Mouse (Mus musculus) heart, postnatal 4 days (tissue): ENCODE results near the gene Tubb2b. TPM values are rescaled to one million over a fixed set of nuclear protein-coding genes. Genes with fewer than 3 reads are reported as not detected.

Experiments used
- DNase-seq: peaks from one replicate; pipeline ENCODE4 v3.0.0; 2021
- total RNA-seq, 2 experiments: library from RNA; stranded (reverse); gene quantifications; 2 replicates each; pipeline ENCODE4 v1.2.3; 2021

Gene Tubb2b
- total RNA-seq, 2 experiments from 2014 or later: 100 to 106 TPM

DNA sequence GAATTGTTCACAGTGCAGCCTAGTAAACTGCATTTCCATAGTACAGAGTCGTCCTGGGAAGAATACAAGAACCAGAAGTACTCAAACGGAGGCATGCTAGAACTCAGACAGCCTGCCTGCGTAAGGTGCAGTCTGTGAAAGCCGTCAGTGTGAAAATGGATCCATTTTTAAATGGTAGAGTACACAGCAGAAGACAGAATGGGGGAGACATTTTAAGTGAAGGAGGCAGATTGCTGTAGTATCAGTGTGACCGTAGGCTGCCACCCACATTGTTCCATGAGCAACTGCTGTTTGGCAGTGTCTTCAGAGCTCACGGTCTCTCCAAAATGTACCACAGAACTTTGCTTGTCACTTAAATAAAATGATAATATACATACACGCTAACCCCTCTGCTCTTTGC lies 4.0 kb upstream of the Tubb2b start:
- DNase-seq: no peak

DNA sequence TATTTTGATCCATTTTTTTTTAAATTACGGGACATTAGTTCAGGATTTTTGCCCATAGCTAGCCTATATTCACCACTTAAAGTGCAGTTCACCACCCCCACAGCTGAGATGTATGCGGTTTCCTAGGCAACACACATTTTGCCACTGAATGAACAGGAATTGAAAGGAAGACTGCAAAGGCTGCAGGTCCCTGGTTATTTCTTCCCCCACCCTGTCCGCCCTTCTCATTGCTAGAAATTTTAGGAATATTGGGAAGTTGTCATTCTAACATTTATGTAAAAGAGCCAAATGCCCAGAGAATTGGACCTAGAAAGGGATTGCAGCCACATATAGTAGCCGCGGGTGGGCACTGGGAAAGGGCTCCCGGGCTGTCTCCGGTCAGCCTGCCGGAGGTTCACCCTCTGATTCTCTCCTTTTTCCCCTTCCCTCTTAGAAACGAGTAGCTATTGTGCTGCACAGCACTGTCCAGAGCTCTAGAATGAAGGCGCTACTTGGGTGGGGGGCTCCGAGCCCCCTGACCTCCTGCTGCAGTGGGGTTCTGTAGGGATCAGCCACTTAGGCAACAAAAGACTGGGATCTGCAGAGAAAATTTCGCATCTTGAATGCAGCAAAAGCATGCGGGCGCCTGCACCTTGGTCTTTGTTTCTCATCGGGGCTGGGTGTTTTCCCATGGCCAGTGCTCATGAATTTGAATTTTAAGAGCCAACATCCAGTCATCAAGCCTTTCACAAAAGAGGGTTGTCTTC lies 3.2 kb upstream of the Tubb2b start:
- no peak for DNase-seq

DNA sequence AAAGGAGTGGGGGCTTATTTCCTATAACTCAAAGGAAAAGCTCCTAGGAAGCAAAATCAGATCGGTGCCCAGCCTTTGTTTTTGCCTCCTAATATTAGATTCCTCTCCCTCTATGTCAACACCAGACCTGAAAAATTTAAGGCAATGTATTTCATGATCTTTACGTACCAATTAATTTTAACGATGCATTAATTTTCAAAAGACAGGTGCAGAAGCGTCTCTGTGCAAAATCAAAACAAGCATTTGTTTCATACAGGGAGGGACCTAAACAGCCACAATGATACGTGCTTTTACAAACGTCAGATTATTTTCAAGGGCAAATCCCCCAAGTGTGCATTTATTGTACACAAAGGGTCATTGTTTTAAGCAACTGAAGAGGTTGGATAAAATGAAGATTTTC lies 2.6 kb upstream of the Tubb2b start:
- no peak for DNase-seq

DNA sequence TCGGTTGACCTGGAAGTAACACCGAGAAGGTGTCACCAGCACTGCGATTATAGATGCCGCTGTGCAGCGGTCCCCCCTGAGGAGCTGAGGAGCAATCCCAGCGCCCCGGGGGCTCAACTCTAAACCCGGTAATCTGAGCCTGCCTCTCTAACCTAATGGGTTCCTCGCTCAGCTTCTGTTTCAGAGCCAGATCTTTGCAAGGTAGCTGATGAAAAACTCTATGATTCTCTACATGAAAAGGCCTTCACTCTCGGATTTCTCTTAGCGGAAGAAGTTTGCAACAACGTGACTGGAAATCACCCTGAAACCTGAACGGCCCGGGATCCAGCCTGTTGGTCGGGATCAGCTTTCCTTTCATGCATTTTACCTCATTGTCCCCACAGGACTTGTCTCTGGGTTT lies 2.0 kb upstream of the Tubb2b start:
- no peak for DNase-seq

DNA sequence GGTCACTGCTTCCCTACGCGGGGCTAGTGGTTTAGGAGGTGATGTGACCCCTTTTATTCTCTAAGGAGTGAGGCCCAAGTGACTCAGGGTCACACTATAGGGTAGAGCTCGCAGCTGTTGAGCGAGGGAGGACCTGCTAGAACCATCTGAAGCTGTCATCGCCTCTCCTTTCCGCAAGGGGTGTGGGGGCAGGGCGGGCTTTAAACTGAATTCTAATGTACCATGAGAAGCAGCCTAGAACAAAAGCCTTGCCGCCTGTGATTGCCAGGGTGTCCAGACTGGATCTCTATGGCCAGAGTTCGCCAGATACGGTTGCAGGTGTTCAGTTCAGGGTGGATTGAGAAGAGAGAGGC lies 1.4 kb upstream of the Tubb2b start:
- peak; percentile 67 for DNase-seq

DNA sequence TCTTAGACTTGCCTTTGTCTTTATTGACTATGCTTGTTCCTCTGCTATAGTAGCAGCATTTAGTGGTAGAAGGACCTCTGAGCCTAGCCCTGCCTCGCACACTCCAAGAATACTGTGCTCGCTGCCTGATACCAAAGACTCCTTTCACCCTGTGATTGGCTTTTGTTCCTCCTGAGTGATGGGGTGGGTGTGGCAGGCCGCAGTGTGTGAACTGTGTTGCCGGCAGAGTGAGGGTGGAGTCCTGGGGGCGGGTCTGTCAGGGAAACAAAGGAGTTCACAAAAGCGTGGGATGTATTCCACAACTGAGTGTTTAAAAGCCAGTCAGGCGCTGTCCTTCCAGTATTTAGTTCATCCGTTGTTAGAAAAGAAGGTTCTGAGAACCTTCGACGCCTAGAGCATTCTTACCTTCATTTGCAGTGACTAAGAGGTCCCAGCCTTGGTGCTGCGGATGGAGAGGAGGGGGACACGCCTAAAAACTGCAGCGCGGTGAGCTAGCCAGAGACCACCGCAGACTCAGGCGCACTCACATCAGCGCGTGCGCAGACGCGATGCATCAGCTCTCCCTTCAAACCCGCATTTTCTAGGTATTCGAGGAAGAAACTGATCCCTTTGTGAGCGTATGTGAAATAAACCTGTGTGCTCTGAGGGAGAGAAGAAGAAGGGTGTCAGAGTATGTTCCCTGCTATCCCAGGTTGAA lies 893 bp upstream of the Tubb2b start:
- DNase-seq: peak; percentile 57

DNA sequence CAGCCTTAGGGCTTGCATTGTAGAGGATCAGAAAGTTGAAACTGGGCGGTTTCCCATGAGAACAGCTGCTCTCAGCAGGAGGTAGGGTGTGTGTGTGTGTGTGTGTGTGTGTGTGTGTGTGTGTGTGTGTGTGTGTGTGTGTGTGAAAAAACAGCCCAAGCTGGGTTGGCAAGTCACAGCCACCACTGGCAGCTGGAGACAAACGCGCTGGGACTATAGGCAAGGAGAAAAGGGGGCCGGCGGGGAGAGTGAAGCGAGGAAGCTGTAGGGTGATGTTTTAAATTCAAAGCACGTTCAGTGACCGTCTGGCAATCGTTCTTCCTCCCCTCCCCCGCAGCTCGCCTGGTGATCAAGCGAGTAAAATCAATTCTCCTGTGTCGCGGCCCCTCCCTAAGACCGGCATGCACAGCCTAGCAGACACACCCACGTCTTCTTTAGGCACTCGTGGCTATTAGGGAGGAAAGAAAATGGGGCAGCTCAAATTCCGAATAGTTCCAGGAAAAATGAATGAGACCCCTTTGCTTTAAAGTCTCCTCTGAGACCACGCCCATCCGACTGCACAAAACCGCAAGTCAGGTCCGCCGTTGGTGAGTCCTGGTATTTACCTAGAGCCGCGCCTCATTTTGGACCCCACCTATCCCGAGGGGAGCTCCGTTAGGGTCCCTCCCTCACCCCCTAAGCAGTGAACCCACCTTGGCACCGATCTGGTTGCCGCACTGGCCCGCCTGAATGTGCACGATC lies 611 bp downstream of the Tubb2b start:
- peak; percentile 51 for DNase-seq

DNA sequence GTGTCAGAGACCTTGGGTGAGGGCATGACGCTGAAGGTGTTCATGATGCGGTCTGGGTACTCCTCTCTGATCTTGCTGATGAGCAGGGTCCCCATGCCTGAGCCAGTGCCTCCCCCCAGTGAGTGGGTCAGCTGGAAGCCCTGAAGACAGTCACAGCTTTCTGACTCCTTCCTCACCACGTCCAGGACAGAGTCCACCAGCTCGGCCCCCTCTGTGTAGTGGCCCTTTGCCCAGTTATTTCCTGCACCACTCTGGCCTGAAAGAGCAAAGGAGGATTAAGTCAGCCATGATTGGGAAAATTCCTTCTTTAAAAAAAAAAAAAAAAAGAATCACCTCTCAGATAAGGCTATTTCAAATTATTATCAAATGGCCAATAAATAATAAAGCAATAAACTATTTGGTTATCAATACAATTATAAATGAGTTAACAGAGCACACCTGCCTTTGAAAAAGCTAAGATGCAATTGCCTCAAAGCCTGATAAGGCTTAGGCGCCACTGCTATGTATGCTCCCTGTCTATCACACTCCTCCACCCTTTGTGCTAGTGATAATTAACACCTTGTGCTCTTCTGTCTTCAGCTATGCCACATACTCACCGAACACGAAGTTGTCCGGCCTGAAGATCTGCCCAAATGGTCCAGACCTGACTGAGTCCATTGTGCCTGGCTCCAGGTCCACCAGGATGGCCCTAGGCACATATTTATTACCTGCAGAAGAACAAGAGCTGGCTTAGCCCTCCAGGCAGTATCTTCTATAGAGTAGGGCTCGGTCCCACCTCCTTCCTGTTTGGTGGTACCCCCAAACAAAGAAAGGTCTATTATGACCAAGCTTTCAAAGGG lies 1.8 kb downstream of the Tubb2b start:
- DNase-seq: no peak

DNA sequence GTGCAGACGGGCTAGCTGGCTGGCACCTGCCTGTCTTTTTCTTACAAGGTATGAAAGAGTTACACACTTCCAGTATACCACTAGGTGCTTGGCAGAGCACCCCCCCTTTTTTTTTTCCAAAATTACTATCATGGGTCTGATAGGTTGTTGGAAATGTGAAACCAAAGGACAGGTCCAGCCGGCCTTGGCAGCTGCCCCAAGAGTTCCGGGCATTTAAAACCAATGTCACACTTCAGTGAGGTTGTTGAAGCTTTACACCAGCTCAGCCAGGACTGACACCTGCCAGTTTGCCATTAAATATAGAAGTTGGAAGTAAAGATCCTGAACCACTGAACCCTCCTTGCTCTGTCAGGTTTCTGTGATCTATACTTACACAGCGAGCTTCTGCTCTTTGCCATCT lies 4.6 kb downstream of the Tubb2b start:
- DNase-seq: peak; percentile 65

DNA sequence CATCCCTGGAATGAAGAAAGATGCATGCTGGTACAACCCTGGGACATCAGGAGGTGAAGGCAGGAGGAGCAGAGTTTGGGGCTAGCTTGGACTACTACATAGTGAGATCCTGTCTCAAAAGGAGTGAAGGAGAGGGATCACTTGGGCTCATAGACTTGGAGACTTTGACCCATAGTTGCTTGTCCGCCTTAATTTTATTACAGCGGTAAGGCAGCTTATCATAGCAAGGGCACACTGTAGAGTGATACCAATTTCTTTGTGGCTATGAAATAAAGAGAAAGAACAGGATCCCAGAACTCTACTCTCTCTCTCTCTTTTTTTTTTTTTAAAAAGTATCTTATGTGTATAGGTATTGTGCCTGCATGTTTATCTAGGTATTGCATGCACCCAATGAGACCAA lies 9.7 kb downstream of the Tubb2b start:
- no peak for DNase-seq

DNA sequence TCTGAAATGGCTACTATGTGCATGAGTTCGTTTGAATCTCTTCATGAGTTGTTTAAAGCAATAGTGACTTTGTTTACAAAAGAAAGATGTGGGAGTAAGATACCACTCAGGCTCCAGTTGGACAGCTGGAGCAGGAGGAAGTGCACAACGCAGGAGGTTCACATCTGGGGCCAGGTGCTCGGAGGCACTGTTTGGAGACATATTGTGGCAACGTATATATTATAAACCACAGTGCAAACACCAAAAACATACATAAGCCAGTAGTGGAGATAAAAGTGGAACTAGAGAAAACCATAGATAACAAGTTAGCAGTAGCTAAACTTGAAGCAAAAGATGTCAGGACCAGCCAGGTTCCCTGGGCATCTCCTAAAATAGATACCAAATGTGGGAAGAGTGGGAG lies 10.9 kb downstream of the Tubb2b start:
- no peak for DNase-seq

DNA sequence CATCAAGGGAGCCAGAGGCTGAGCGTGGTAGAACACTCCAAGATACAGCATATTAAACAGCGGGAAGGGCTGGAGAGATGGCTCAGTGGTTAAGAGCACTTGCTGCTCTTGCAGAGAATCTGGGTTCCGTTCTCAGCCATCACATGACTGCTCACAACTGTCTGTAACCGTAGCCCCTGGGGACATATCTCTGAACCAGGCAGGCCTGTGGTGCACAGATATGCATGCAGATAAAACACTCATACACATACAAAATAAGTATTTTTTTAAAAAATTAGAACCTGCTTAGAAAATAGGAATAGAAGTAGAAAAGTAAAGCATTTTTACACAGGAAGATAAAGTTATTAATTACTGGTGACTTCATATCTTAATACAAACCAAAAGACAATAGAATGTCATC lies 11.4 kb downstream of the Tubb2b start:
- DNase-seq: no peak

DNA sequence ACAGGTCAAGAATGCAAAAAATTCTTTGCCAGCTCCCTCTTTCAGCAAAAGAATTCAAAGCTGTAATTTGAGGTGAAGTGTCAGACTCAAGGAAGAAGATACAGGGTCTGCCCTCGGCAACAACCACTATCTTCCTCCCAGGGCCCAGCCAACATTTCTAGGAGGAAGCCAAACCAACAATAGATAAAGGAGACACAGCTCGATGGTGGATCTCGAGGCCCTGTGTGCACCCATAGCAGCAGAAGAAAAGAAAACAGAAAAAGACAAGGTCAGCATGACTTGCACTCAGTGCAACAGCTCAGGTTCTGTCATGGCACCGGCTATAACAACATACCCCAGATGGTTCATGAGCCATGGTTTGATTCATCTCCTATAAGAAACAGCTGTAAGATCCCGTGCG lies 13.8 kb downstream of the Tubb2b start:
- DNase-seq: no peak

DNA sequence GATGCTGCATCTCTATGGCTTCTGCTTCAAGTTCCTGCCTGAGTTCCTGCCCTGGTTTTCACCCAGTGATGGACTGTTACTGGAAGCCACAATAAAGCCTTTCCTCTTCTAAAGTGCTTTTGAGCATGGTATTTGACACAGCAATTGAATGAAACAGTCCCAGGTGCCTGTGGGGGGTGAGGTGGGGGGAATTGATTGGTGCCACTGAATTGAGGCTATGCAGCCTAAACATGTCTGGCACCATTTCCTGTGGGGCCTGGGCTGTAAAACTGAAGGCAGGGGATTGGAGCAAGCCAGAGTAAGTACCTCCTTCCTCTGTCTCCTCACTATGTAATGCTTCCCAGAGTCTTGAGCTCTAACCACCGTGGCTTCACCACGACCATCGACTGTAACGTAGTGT lies 15.6 kb downstream of the Tubb2b start:
- DNase-seq: no peak

DNA sequence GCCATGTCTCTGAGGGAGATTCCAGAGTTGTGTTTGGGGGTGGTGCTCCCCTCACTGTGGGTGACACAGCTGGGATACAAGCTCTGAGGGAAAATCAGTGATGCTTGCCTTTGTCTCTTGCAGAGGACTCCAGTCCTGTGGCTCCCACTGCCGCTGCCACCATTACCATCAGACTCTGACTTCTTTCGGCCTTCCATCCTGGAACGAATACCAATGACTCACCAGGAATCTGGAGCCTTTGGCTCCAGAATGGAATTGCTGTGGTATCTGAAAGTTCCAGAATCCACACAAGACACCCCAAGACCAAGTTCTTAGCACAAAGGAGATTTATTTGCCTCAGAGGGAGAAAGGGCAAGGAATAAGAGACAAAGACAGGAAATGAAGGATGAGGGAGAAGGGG lies 17.2 kb downstream of the Tubb2b start:
- no peak for DNase-seq

DNA sequence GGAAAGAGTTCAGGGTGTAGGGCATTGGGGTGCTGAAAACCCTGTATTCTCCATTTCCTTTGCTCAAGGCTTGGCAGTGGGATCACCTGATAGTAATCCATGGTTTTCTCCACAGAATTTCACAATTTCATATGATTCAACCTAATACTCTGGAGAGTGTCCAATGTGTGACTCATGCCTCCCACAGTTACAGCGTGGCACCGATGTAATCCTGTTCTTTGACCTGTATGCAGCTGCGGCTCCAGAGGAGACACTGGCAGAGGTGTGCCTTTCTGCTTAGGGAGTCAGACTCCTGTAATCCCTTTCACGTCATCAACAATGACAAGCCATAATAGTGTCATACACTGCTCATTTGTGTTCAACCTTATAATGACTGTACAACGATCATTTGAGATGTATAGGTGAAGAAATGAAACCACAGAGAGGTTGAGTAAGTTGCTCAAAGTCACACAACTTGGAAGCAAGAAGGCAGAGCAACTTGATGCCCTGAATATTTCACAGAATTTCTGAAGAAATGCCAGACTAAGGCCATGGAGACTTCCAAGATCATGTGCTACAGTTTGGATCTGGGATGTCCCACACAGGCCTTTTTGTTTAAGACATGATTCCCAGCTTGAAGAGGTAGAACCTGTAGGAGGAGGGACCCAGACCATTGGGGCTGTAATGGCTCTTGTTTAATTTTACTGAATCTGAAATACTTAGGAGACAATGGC lies 17.7 kb downstream of the Tubb2b start:
- no peak for DNase-seq

DNA sequence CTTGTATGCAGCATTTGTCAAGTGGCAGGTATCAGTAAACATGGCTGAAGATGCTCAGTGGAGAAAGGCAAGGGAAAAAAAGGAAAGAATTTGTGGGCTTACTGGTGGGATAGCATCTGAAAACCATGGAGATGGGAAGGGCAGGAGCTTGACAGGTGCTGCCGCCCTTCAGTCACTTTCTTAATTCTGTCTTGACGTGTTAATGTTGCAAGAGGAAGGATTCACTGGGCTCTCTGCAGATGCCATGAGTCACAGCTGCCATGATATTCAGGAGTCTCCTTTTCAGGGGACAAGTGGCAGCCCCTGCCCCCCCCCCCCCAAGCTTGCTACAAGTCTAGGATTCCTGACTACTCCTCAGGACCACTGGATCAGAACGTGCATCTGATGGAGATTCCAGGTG lies 18.4 kb downstream of the Tubb2b start:
- no peak for DNase-seq

DNA sequence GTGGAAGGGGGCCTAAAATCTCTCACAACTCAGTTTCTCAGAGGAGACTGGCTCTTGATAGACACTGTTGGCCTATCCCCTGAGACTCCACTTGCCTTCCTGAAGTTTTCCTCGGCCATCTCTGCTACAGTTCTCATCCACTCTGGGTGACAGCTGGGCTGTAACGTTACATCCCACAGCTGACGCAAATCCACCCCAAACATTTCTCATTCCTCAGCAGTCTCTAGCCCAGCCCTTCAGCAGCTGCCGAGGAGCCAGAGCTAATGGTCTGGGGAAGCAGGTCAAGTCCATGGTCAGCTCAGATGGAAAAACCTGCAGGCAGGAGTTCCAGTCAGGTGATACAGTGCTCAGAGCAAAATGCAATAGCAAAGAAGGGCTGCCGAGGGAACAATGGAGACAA lies 19.2 kb downstream of the Tubb2b start:
- no peak for DNase-seq

DNA sequence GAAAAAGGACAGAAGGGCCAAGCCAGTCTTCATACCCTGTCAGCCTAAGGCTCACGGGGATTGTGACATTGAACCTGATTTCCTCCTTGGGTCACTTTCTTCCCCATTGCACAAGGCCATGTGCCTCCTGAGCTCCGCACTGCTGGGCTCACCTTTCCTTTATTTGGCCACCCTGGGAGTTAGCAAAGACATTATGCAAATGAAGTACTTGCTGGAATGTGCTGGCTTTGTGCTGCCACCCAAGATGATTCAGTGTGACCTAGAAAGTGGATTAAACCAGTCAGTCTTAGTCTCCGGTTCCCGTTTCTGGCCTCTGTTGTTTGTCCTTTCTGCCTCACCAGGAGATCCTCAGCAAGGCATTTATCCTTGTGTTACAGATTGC lies 20.6 kb downstream of the Tubb2b start:
- no peak for DNase-seq

DNA sequence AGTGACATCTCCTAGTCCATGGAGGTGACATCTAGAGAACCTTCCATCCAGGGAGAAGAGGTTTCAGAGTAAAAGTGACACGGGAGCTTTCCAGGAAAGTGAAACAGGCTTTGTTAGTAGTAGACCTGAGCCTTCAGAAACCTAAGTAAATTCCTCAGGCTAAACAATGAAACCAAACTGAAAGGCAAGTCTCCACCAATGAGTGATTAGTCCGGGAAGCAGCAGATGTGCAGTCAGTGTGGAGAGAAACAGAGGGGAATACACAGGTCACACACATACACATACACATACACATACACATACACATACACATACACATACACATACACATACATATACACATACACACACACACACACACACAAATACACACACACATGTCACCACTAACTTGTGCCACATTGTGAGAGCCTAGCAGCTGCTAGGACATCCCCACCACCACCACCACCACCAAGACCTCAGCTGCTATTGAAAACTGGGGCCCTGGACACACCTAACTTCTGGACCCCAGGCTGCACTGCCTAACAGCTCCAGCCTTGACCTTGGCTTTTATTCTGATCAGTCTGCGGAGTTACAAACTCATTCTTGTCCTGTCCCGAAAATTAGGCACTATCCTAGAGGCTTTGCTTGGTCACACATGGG lies 21.1 kb downstream of the Tubb2b start:
- DNase-seq: no peak

DNA sequence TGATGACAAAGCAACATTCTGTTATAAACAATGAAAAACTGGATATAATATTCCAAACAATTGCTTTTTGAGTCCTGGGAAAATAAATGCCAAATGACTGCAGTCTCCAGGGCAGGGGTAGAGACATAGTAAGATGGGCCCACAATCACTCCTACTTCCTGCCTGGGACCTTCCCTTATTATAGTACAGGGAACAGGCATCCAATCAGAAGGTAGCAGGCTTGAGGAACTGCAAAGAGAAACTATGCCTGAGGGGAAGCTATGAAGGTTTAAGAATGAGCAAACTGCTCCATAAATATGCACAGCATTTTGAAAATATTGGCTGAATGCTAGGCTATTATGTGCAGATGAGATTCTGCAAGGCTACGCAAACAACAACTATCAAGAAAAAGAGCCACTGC lies 23.3 kb downstream of the Tubb2b start:
- no peak for DNase-seq

DNA sequence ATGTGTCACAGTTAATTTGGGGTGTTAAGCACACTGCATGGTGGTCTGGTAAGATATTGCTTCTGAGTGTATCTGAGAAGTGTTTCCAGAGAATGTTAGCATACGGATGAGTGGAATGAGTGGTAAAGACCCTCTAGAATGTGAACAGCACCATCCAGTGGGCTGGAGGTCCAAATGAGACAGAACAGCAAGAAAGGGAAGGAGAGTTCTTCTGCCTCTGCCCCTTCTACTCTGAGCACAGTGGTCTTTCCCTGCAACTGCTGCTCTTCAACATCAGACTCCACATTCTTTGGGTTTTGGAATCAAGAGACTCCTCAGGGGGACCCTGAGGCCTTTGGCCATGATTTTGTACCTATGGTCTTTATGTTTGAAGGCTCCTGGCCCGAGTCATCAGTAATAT lies 24.0 kb downstream of the Tubb2b start:
- DNase-seq: no peak
